Mouse (Mus musculus) liver, embryonic 14.5 days (tissue): ENCODE measurements around the gene Hmgcl.

Experiments
- CTCF ChIP-seq: IDR thresholded peaks from 2 replicates; pipeline ENCODE4 v1.5.1; 2016; ENCODE audit warnings: antibody characterized with exemption, low read depth, control low read depth
- EP300 ChIP-seq: IDR thresholded peaks from 2 replicates; pipeline ENCODE4 v1.6.1; 2016; ENCODE audit warnings: antibody characterized with exemption, low read depth

DNA sequence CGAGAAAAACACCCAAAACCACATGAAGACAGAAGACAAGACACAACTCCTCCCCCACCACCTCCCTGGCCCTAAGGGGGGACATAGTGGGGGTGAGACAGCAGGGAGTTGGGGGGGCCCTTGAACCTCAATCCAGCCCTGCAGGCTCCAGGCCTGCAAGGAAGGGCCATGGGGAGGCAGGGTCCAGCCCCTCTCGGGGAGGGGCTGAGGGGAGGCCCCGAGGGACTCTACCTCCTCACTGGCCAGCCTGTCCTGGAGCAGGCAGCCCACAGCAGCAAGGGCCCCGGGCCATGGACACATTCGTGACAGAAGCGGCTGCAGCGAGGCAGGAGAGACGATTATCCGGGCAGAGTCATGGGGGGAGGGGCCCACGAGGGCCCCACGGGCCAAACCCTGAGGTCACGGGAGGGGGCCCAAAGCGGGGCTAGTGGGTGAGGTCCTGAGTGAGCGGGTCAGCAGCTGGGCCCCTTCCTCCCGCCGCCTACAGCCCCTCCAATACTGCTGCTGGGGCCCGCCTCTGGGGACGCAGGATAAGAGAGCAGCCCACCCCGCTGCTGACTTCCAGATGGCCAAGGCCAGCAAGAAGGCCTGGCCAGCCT, 22.1 kb downstream of the Hmgcl start:
- TF ChIP-seq CTCF (no peak), EP300 (no peak)
